Mouse (Mus musculus): ENCODE data around the gene Adgrl2.
A peak's percentile ranks its signal among the peaks of the same experiment; 100 is the strongest.

Gene Adgrl2

GRCm38 (mm10) chr3:148885980-148886668 lies 104.2 kb downstream of the Adgrl2 start:
- no peak for DNase-seq (ENCODE audit: low spot score in 2 of 2)

GRCm38 (mm10) chr3:148885184-148885583 lies 105.2 kb downstream of the Adgrl2 start:
- no peak for DNase-seq (ENCODE audit: low spot score in 2 of 2)

- DNase-seq (ENCODE audit: low spot score in 2 of 2): no peak
Measured at GRCm38 (mm10) chr3:148881431-148881830, 108.9 kb downstream of the Adgrl2 start.

- no peak for DNase-seq (ENCODE audit: low spot score in 2 of 2)
Measured at GRCm38 (mm10) chr3:148872563-148872962, 117.8 kb downstream of the Adgrl2 start.

DNA sequence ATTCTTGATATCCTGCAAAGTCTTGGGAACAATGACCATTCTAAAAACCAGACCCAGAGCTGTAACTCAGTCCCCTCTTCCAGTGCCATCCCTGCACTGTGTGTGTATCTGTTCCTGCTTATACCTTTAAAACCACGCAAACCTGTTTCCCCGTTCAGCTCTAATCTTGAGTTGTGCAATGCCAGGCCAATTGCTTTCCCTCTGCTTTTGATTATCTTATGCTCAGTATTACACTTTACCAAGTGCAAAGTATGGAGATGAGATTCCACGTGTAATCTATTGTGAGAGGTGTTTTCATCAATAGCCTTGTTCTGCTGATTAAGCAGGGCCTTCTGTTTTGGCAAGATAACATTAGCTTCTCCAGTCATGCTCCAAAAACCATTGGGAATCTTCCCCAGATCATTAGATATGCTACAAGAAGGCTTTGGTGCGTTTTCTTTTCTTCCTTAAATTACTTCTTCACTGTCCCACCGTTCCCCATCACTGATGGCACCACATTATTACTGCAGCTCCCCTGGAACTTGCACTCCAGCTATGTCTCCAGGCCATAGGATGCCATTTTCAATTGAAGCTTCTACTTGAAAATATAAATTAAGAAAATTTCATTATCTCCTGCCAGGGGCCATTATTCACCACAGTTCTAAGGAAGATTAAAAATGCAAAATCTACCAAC lies 118.4 kb downstream of the Adgrl2 start:
- no peak for DNase-seq (ENCODE audit: low spot score in 2 of 2)

DNA sequence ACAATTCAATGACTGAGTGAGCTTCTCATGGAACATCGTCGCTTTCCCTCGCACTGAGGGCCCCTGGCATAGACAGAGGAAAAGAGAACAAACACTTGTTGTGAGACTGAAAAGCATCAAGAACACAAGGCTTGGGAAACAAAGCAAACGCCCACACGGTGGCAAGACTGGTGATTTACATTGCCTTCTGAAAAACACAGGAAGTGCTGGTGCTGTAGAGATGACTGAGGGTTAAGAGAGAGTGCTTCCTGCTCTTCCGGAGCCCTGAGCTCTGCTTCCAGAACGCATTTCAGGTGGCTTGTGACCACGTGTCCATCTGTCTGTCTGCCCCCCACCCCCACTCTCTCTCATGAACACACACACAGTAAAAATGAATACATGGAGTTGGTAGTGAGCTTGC lies 122.7 kb downstream of the Adgrl2 start:
- DNase-seq (ENCODE audit: low spot score in 2 of 2): no peak

DNA sequence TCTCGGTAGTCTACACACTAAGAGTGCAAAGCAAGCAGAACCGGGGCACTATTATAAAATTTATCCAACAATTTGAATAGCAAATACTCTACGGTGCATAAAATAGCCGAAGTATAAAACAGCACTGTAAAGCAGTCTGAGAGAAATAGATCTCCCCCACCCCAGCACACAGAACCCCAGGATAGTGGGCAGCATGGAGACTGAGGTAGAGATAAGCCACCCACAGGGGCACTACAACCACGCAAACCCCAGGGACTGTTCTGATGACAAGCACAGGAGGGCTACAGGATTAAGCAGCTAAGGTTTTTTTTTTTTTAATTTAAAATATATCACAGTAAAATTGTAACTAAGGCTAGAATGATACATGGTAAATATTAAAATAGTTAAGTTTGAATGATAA lies 123.7 kb downstream of the Adgrl2 start:
- DNase-seq (ENCODE audit: low spot score in 2 of 2): no peak

- DNase-seq (ENCODE audit: low spot score in 2 of 2): no peak
Measured at GRCm38 (mm10) chr3:148866053-148866452, 124.3 kb downstream of the Adgrl2 start.

- no peak for DNase-seq (ENCODE audit: low spot score in 2 of 2)
Measured at GRCm38 (mm10) chr3:148865234-148865633, 125.1 kb downstream of the Adgrl2 start.

- no peak for DNase-seq (ENCODE audit: low spot score in 2 of 2)
Measured at GRCm38 (mm10) chr3:148861860-148862259, 128.5 kb downstream of the Adgrl2 start.

GRCm38 (mm10) chr3:148854306-148854910 lies 135.9 kb downstream of the Adgrl2 start:
- DNase-seq (ENCODE audit: low spot score in 2 of 2): no peak

- DNase-seq (ENCODE audit: low spot score in 2 of 2): no peak
Measured at GRCm38 (mm10) chr3:148853372-148853771, 137.0 kb downstream of the Adgrl2 start.

GRCm38 (mm10) chr3:148852556-148852955 lies 137.8 kb downstream of the Adgrl2 start:
- DNase-seq (ENCODE audit: low spot score in 2 of 2): no peak

DNA sequence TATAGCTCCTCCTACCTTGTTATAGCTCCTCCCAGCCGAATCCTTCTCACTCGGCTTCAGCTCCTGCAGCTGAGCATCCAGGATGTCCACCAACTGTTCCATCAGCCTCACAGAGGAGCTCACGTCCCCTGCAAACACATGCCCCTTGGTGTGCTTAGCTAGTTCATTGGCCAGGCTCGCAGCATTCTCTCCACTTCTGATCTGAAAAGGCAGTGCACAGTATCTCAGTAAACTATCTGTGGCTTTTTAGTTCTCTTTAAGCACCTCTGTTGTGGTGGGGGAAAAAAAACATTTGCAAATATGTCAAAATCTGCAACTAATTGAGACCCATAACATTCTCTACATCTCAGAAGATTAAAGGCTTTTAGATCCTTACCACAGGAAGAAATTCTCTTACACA lies 139.5 kb downstream of the Adgrl2 start:
- no peak for DNase-seq (ENCODE audit: low spot score in 2 of 2)

DNA sequence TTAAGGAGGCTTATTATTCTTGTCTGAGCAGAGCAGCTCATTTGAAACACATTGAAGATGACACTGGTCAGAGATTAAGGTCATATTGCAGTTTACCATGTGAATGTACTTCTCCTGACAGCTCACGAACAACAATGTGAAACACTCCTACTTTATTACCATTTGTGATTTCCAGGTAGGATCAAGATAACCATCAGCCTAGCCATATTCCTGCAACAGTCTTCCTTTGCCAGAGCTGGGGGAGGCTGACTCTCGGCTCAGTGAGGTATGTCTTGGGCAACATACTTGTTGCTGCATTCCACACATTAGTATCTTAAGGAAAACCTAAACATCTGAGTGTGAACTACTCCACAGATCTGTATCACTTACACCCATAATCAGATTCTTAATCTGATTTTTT lies 142.0 kb downstream of the Adgrl2 start:
- DNase-seq (ENCODE audit: low spot score in 2 of 2): no peak

GRCm38 (mm10) chr3:148844182-148844581 lies 146.2 kb downstream of the Adgrl2 start:
- no peak for DNase-seq (ENCODE audit: low spot score in 2 of 2)

- DNase-seq (ENCODE audit: low spot score in 2 of 2): peak in 1 of 2 experiments; percentile 54
Measured at GRCm38 (mm10) chr3:148842533-148842932, 147.8 kb downstream of the Adgrl2 start.

GRCm38 (mm10) chr3:148838835-148839296 lies 151.5 kb downstream of the Adgrl2 start:
- no peak for DNase-seq (ENCODE audit: low spot score in 2 of 2)

DNA sequence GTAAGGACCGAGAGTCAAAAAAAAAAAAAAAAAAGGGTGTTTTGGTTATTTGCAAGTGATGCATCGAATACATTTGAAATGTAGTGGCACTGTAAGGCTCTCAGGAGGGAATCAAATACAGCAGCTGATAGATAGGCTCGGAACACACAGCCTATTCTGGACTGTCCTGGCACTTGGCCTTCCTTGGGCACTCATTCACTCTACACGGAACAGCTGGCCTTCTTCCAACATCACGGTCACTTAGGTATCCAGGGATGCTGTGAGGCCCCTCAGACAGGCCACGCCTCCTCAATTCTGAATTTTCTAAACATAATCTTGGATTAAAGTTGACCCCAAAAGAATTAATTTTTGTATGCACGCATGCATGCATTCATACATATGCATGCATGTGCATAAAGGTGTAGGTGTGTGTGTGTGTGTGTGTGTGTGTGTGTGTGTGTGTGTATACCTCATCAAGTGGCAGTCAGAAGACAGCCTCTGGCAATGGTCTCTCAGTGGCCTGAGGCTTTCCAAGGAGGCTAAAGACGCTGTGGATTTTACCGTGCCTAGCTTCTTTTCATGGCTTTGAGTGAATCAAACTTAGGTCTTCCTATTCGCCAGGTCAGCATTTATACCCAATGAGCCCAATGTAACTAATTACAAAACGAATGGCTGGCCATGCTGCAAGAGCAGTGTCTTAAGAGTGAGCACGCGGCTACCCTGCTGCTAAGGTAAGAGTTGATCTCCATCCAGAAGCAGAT lies 152.1 kb downstream of the Adgrl2 start:
- no peak for DNase-seq (ENCODE audit: low spot score in 2 of 2)

DNA sequence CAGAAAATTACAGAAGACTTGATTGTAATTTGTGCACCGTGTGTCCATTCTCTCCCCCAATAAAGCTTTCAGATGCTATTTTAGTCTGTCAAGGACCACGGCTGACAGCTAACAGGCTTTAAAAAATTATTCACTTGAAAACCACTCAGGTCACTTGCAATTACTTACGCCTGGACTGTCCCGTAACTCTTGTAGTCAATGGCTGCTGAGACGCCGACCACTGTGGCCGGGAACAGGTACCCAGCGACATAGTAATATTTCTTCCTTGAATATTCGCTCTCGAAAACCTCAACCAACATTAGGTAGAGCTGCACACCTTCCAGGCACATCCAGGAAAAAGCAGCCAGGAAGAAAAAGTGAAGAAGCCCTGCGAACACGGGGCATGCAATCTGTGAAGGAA lies 155.2 kb downstream of the Adgrl2 start:
- no peak for DNase-seq (ENCODE audit: low spot score in 2 of 2)

DNA sequence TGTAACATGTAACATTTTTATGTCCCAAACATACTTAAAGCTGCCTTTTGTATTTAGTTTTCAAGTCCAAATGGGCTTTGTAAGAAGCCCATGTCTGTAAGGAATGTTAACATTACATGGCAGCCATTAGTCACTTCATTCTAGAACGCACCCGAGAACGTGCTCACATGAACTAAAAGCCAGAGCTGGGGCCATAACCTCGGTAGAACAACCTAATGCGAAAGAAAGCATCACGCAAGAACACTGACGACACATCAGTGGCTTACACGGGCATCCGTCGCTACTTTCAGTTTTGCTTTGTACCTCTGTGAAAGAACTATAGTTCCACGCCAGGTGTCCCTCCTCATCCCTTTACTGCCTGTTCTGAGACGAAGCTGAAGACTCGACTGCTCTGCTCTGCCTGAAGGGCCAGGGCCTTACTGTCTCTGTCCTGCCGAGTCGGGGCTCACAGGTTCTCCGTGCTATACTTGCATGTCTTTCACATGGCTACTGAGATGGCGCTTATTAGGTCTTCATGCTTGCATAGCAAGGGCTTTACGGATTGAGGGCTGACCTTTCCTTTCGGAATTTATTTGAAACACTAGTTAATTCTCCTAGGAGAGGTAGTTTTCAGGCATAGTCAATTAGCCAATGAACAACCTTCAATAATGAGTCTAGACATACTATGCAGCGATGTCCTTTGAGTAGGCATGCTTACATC lies 157.1 kb downstream of the Adgrl2 start:
- no peak for DNase-seq (ENCODE audit: low spot score in 2 of 2)

- no peak for DNase-seq (ENCODE audit: low spot score in 2 of 2)
Measured at GRCm38 (mm10) chr3:148832001-148832400, 158.4 kb downstream of the Adgrl2 start.

Measured in frontal cortex, postnatal 36 days (tissue).